9 mouse cellular contexts compared by ENCODE assay signal in the genomic region with DNA sequence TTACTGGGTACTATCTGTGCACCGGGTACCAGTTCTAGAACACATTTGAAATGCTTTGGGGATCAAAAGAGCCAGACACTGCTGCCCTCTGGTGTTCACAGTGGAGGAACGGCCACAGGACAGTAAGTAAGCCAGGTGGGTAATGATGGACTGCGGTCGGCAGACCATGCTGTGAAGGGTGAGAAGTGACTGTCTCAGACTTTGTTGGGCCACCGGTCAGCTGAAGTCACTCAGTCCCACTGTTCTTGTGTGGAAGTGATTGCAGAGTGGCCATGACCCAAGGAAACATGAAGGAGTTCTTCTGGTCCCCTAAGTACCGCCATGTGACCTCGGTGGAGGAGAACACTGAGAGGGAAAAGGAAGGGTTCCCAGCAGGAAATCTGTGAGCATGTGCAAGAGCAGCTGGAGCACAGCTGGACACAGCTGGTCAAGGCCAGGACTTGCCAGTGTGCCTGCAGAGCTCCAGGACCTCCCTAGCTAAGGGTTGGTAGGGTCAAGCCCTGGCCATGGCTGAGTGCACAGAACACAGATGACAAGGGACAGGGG.
DNase-seq lines count a peak whose midpoint lies in the region; ATAC-seq and TF ChIP-seq lines count a peak whose summit lies in the region.
"Had no signal": no experiment of that assay in that cellular context is flagged by ENCODE, and none has a peak within 500 bp of the region (broad histone marks: within the 10 kb centered on the region; RNA-seq: fewer than 3 reads in every experiment).

No protein-coding gene starts in this region.

- no peaks in the 10 kb centered on the region for H3K36me3 ChIP-seq in liver, postnatal 0 days (replicated peaks; ENCODE audit: insufficient read depth, low read length)
- H3K36me3 ChIP-seq in liver, embryonic 11.5 days (ENCODE audit: control insufficient read depth, insufficient read depth, low read length) = no peaks in the 10 kb centered on the region
- no peaks in the 10 kb centered on the region for H3K36me3 ChIP-seq in embryonic facial prominence, embryonic 10.5 days (replicated peaks)
- no peaks in the 10 kb centered on the region for H3K36me3 ChIP-seq in intestine, embryonic 16.5 days (ENCODE audit: control insufficient read depth, insufficient read depth, low read length)
- H3K36me3 ChIP-seq in limb, embryonic 11.5 days (ENCODE audit: control insufficient read depth, insufficient read depth, low read length) = no peaks in the 10 kb centered on the region
- H3K36me3 ChIP-seq: liver, embryonic 13.5 days had no signal

- no peak overlapping the region for H3K4me2 ChIP-seq in liver, postnatal 0 days (ENCODE audit: low read depth, low read length)
- H3K4me2 ChIP-seq in liver, embryonic 11.5 days = no peak overlapping the region
- no peak overlapping the region for H3K4me2 ChIP-seq in intestine, embryonic 16.5 days (ENCODE audit: low read depth, low read length)
- no peak overlapping the region for H3K4me2 ChIP-seq in limb, embryonic 11.5 days (ENCODE audit: low read depth, severe bottlenecking)
- H3K4me2 ChIP-seq: liver, embryonic 13.5 days had no signal

- H3K9me3 ChIP-seq in liver, postnatal 0 days (ENCODE audit: low read length) = no peaks in the 10 kb centered on the region
- no peaks in the 10 kb centered on the region for H3K9me3 ChIP-seq in liver, embryonic 11.5 days (ENCODE audit: control insufficient read depth, low read length)
- no peaks in the 10 kb centered on the region for H3K9me3 ChIP-seq in embryonic facial prominence, embryonic 10.5 days
- no peaks in the 10 kb centered on the region for H3K9me3 ChIP-seq in intestine, embryonic 16.5 days (ENCODE audit: control insufficient read depth, low read length)
- no peaks in the 10 kb centered on the region for H3K9me3 ChIP-seq in limb, embryonic 11.5 days (ENCODE audit: control insufficient read depth, low read length)
- H3K9me3 ChIP-seq: liver, embryonic 13.5 days had no signal

- H3K27me3 ChIP-seq in liver, postnatal 0 days (ENCODE audit: insufficient read depth, low read length) = no peaks in the 10 kb centered on the region
- H3K27me3 ChIP-seq in liver, embryonic 11.5 days (replicated peaks; ENCODE audit: control insufficient read depth, insufficient read depth, low read length) = no peaks in the 10 kb centered on the region; the same call in 1 of the 2 replicates
- peaks cover 56% of the 10 kb centered on the region for H3K27me3 ChIP-seq in embryonic facial prominence, embryonic 10.5 days (replicated peaks; ENCODE audit: low read depth, poor library complexity, severe bottlenecking)
- H3K27me3 ChIP-seq in intestine, embryonic 16.5 days (replicated peaks; ENCODE audit: control insufficient read depth, insufficient read depth, low read length) = no peaks in the 10 kb centered on the region
- H3K27me3 ChIP-seq in limb, embryonic 11.5 days (ENCODE audit: control insufficient read depth, insufficient read depth, low read length) = no peaks in the 10 kb centered on the region

- ATAC-seq in liver, postnatal 0 days = no peak
- no peak for ATAC-seq in liver, embryonic 11.5 days (replicated peaks; ENCODE audit: low FRiP score)
- peak; percentile 60 for ATAC-seq in intestine, embryonic 16.5 days
- ATAC-seq in limb, embryonic 11.5 days (ENCODE audit: insufficient number of reproducible peaks, low FRiP score, low TSS enrichment, low read depth) = no peak

- H3K9ac ChIP-seq in liver, postnatal 0 days (replicated peaks) = no peak overlapping the region
- no peak overlapping the region for H3K9ac ChIP-seq in liver, embryonic 11.5 days (ENCODE audit: low read depth, low read length)
- no peak overlapping the region for H3K9ac ChIP-seq in intestine, embryonic 16.5 days (ENCODE audit: low read depth, low read length)
- H3K9ac ChIP-seq in limb, embryonic 11.5 days (ENCODE audit: low read length) = no peak overlapping the region
- H3K9ac ChIP-seq: liver, embryonic 13.5 days had no signal

- no peak overlapping the region for H3K27ac ChIP-seq in liver, postnatal 0 days (ENCODE audit: low read depth)
- no peak overlapping the region for H3K27ac ChIP-seq in liver, embryonic 11.5 days (ENCODE audit: low read depth, low read length)
- no peak overlapping the region for H3K27ac ChIP-seq in embryonic facial prominence, embryonic 10.5 days (replicated peaks)
- H3K27ac ChIP-seq in intestine, embryonic 16.5 days (ENCODE audit: low read length) = no peak overlapping the region
- H3K27ac ChIP-seq in limb, embryonic 11.5 days (replicated peaks; ENCODE audit: low read depth, low read length) = no peak overlapping the region
- H3K27ac ChIP-seq: liver, embryonic 13.5 days had no signal

- TF ChIP-seq EP300 in liver, postnatal 0 days (IDR thresholded peaks at IDR 0.05; ENCODE audit: low read depth) = no peak

- peak; percentile 24 for DNase-seq in liver, postnatal 0 days
- DNase-seq in liver, embryonic 11.5 days (ENCODE audit: low spot score) = no peak
- peak; percentile 67 for DNase-seq in ZHBTc4 (ENCODE audit: low read depth, low spot score)
- peak; percentile 59 for DNase-seq in embryonic facial prominence, embryonic 10.5 days (ENCODE audit: low spot score)
- DNase-seq in limb, embryonic 11.5 days (ENCODE audit: low spot score) = peak; percentile 65
- DNase-seq in right cerebral cortex, postnatal 25 days = peak; percentile 31
- DNase-seq in thymus, postnatal 10 days (ENCODE audit: low spot score in 2 of 2) = no peak
- DNase-seq: liver, embryonic 13.5 days had no signal

- H3K4me3 ChIP-seq in liver, postnatal 0 days (ENCODE audit: low read depth, low read length) = no peak overlapping the region
- no peak overlapping the region for H3K4me3 ChIP-seq in liver, embryonic 11.5 days (ENCODE audit: low read depth, low read length)
- H3K4me3 ChIP-seq in embryonic facial prominence, embryonic 10.5 days = no peak overlapping the region
- H3K4me3 ChIP-seq in intestine, embryonic 16.5 days (ENCODE audit: low read length) = no peak overlapping the region
- no peak overlapping the region for H3K4me3 ChIP-seq in limb, embryonic 11.5 days (ENCODE audit: low read depth, low read length)
- H3K4me3 ChIP-seq: liver, embryonic 13.5 days had no signal

- TF ChIP-seq CTCF in liver, postnatal 0 days (IDR thresholded peaks at IDR 0.05; ENCODE audit: low read depth) = peak; percentile 66

- H3K4me1 ChIP-seq in liver, postnatal 0 days (ENCODE audit: insufficient read depth) = no peaks in the 10 kb centered on the region
- no peaks in the 10 kb centered on the region for H3K4me1 ChIP-seq in liver, embryonic 11.5 days (replicated peaks; ENCODE audit: control insufficient read depth, insufficient read depth, low read length)
- H3K4me1 ChIP-seq in embryonic facial prominence, embryonic 10.5 days = peaks cover 16% of the 10 kb centered on the region
- H3K4me1 ChIP-seq in intestine, embryonic 16.5 days (ENCODE audit: control insufficient read depth, insufficient read depth, low read length) = no peaks in the 10 kb centered on the region; the same call in 1 of the 2 replicates
- H3K4me1 ChIP-seq in limb, embryonic 11.5 days (ENCODE audit: control insufficient read depth, insufficient read depth, low read length) = peaks cover 9% of the 10 kb centered on the region; the same call in 1 of the 2 replicates
- H3K4me1 ChIP-seq: liver, embryonic 13.5 days had no signal

- WGBS in liver, postnatal 0 days (ENCODE audit: insufficient replicate concordance) = 31% methylated on average over 7 of the region's 7 CpGs
- 29% methylated on average over 7 of the region's 7 CpGs for WGBS in liver, embryonic 11.5 days
- 43% methylated on average over 7 of the region's 7 CpGs for WGBS in embryonic facial prominence, embryonic 10.5 days
- WGBS in intestine, embryonic 16.5 days = 33% methylated on average over 7 of the region's 7 CpGs
- 33% methylated on average over 7 of the region's 7 CpGs for WGBS in limb, embryonic 11.5 days

Comparison
In these comparisons a context has a peak if more than half of its experiments do, and no peak if none do; other contexts are left out.
1. DNase-seq: peak in liver, postnatal 0 days (single experiment), ZHBTc4 (single experiment), embryonic facial prominence, embryonic 10.5 days (single experiment), limb, embryonic 11.5 days (single experiment) and right cerebral cortex, postnatal 25 days (single experiment); none in liver, embryonic 11.5 days (single experiment) and thymus, postnatal 10 days (0 of 2).